Mouse (Mus musculus) CD4-positive, CD25-positive, alpha-beta regulatory T cell, adult 2 months (primary cell): Measurements from ENCODE around the gene Pcolce2.

Source experiments
- DNase-seq: peaks from one replicate; pipeline ENCODE4 v3.0.0-alpha.2; 2012; ENCODE audit warnings: low read depth, low spot score

Pcolce2 gene

GRCm38 (mm10) chr9:95654356-95654755 is 17.0 kb downstream of the Pcolce2 start:
- no peak for DNase-seq

GRCm38 (mm10) chr9:95657941-95658340 is 20.5 kb downstream of the Pcolce2 start:
- DNase-seq, result no peak

GRCm38 (mm10) chr9:95664290-95664989 is 27.0 kb downstream of the Pcolce2 start:
- no peak for DNase-seq

GRCm38 (mm10) chr9:95665835-95666234 is 28.4 kb downstream of the Pcolce2 start:
- no peak for DNase-seq

GRCm38 (mm10) chr9:95667836-95668235 is 30.4 kb downstream of the Pcolce2 start:
- no peak for DNase-seq

- DNase-seq, result no peak
Measured at GRCm38 (mm10) chr9:95668306-95668705, 30.9 kb downstream of the Pcolce2 start.

GRCm38 (mm10) chr9:95672331-95672730 is 34.9 kb downstream of the Pcolce2 start:
- DNase-seq, result no peak

GRCm38 (mm10) chr9:95672760-95673159 is 35.4 kb downstream of the Pcolce2 start:
- DNase-seq, result peak; percentile 15

- no peak for DNase-seq
Measured at GRCm38 (mm10) chr9:95675064-95675699, 37.8 kb downstream of the Pcolce2 start.

GRCm38 (mm10) chr9:95676021-95676420 is 38.6 kb downstream of the Pcolce2 start:
- no peak for DNase-seq

GRCm38 (mm10) chr9:95679966-95680365 is 42.6 kb downstream of the Pcolce2 start:
- DNase-seq, result no peak

- no peak for DNase-seq
Measured at GRCm38 (mm10) chr9:95680691-95681090, 43.3 kb downstream of the Pcolce2 start.

- no peak for DNase-seq
Measured at GRCm38 (mm10) chr9:95685660-95686440, 48.4 kb downstream of the Pcolce2 start.

GRCm38 (mm10) chr9:95688064-95688463 is 50.7 kb downstream of the Pcolce2 start:
- peak; percentile 21 for DNase-seq

GRCm38 (mm10) chr9:95692823-95693222 is 55.4 kb downstream of the Pcolce2 start:
- DNase-seq, result no peak

GRCm38 (mm10) chr9:95693528-95694100 is 56.2 kb downstream of the Pcolce2 start:
- no peak for DNase-seq

GRCm38 (mm10) chr9:95694526-95694925 is 57.1 kb downstream of the Pcolce2 start:
- no peak for DNase-seq

- no peak for DNase-seq
Measured at GRCm38 (mm10) chr9:95695023-95695422, 57.6 kb downstream of the Pcolce2 start.

- no peak for DNase-seq
Measured at GRCm38 (mm10) chr9:95696581-95696980, 59.2 kb downstream of the Pcolce2 start.

- DNase-seq, result peak; percentile 31
Measured at GRCm38 (mm10) chr9:95697808-95698207, 60.4 kb downstream of the Pcolce2 start.

GRCm38 (mm10) chr9:95699273-95699672 is 61.9 kb downstream of the Pcolce2 start:
- no peak for DNase-seq

- DNase-seq, result no peak
Measured at GRCm38 (mm10) chr9:95704078-95704477, 66.7 kb downstream of the Pcolce2 start.
